Mouse (Mus musculus): ENCODE data around the gene Abcc6. TPM values are rescaled to one million over a fixed set of nuclear protein-coding genes. Genes with fewer than 3 reads are reported as not detected.

Gene Abcc6
- total and polyA plus RNA-seq, 3 experiments = 2.2 to 10.5 (median 6.4) TPM

GRCm38 (mm10) chr7:46033109-46033869 lies 3.2 kb upstream of the Abcc6 start, which contains the start of gene Nomo1 (continued):
- TF ChIP-seq NELFE (IDR thresholded peaks at IDR 0.05; ENCODE audit: low read depth, low read length) = peak; percentile 95

- H3K79me2 ChIP-seq (replicated peaks; ENCODE audit: control insufficient read depth, extremely low read depth, insufficient read depth, poor library complexity, severe bottlenecking) = peaks cover 19% of the 10 kb centered on the region
- H3K27ac ChIP-seq (ENCODE audit: insufficient read depth, low read depth) = peak overlapping the region; percentile 38
- dilution Hi-C loops (cut with MboI; ENCODE audit: extremely low pct_ligation_motif_present, extremely low pct_unique_long_range_greater_than_20kb, low sequenced_read_pairs) = no loop called here
- H3K4me2 ChIP-seq (ENCODE audit: insufficient read depth, low read depth, poor library complexity, severe bottlenecking) = peak overlapping the region; percentile 56; the same call in 1 of the 2 replicates
- peak overlapping the region in 1 of 3 experiments; percentile 67 for H3K4me3 ChIP-seq (replicated peaks in 1 of 3; ENCODE audit: low read depth in 2 of 3, low read length in 2 of 3, poor library complexity in 1 of 3)
- TF ChIP-seq TBP (conservative IDR thresholded peaks at IDR 0.05; ENCODE audit: low read depth, low read length) (no peak), ZMIZ1 (IDR thresholded peaks at IDR 0.05; ENCODE audit: low read depth, low read length) (no peak), USF1 (IDR thresholded peaks at IDR 0.05; ENCODE audit: low read depth, low read length) (no peak), ZNF384 (IDR thresholded peaks at IDR 0.05; ENCODE audit: low read depth, low read length) (no peak), JUN (IDR thresholded peaks at IDR 0.05; ENCODE audit: insufficient read depth, low read depth, low read length) (no peak), IRF4 (IDR thresholded peaks at IDR 0.05; ENCODE audit: low read depth, low read length) (no peak)
- in situ Hi-C loops (cut with MboI; ENCODE audit: low pct_ligation_motif_present, low pct_unique_long_range_greater_than_20kb, low sequenced_read_pairs) = no loop called here
- H3K9me3 ChIP-seq (replicated peaks; ENCODE audit: low read length) = no peaks in the 10 kb centered on the region
- DNase-seq (ENCODE audit: extremely low read depth) = peak; percentile 74
- peaks cover 27 to 64% of the 10 kb centered on the region in 2 experiments for H3K4me1 ChIP-seq (ENCODE audit: control insufficient read depth in 1 of 2, insufficient read depth in 2 of 2)
- H3K27me3 ChIP-seq (replicated peaks) = no peaks in the 10 kb centered on the region
- H3K9ac ChIP-seq (ENCODE audit: insufficient read depth, low read depth) = no peak overlapping the region
- peaks cover 0 to 10% of the 10 kb centered on the region in 2 experiments for H3K36me3 ChIP-seq (replicated peaks in 1 of 2; ENCODE audit: control insufficient read depth in 1 of 2, insufficient read depth in 1 of 2, low read length in 1 of 2)
Observed at GRCm38 (mm10) chr7:46031075-46031474, 973 bp upstream of the Abcc6 start.

- Histone ChIP-seq H3K9ac (ENCODE audit: insufficient read depth, low read depth) (peak overlapping the region; percentile 46; the same call in 1 of the 2 replicates), H3K9me3 (replicated peaks; ENCODE audit: low read length) (no peaks in the 10 kb centered on the region), H3K4me1 (ENCODE audit: control insufficient read depth in 1 of 2, insufficient read depth in 2 of 2) (peaks cover 23 to 48% of the 10 kb centered on the region in 2 experiments), H3K27me3 (replicated peaks) (no peaks in the 10 kb centered on the region), H3K79me2 (replicated peaks; ENCODE audit: control insufficient read depth, extremely low read depth, insufficient read depth, poor library complexity, severe bottlenecking) (peaks cover 9% of the 10 kb centered on the region), H3K27ac (ENCODE audit: insufficient read depth, low read depth) (peak overlapping the region; percentile 88), H3K4me3 (replicated peaks in 1 of 3; ENCODE audit: low read depth in 2 of 3, low read length in 2 of 3, poor library complexity in 1 of 3) (peak overlapping the region; percentile 34 to 67 (median 49)), H3K36me3 (replicated peaks in 1 of 2; ENCODE audit: control insufficient read depth in 1 of 2, insufficient read depth in 1 of 2, low read length in 1 of 2) (no peaks in the 10 kb centered on the region), H3K4me2 (ENCODE audit: insufficient read depth, low read depth, poor library complexity, severe bottlenecking) (peak overlapping the region; percentile 64; the same call in 1 of the 2 replicates)
- dilution Hi-C loops (cut with MboI; ENCODE audit: extremely low pct_ligation_motif_present, extremely low pct_unique_long_range_greater_than_20kb, low sequenced_read_pairs) = no loop called here
- in situ Hi-C loops (cut with MboI; ENCODE audit: low pct_ligation_motif_present, low pct_unique_long_range_greater_than_20kb, low sequenced_read_pairs) = no loop called here
- DNase-seq (ENCODE audit: extremely low read depth) = peak; percentile 87
- TF ChIP-seq BHLHE40 (IDR thresholded peaks at IDR 0.05; ENCODE audit: low read depth, low read length) (0 out of 2 replicates have a peak, but pooled peaks have one; percentile 10), ELF1 (IDR thresholded peaks at IDR 0.05; ENCODE audit: low read depth, low read length) (peak; percentile 73), POLR2AphosphoS2 (IDR thresholded peaks at IDR 0.05; ENCODE audit: low read depth, low read length) (no peak), KAT2A (IDR thresholded peaks at IDR 0.05; ENCODE audit: insufficient replicate concordance, low read length) (no peak), CTCF (conservative IDR thresholded peaks at IDR 0.05 in 1 of 2, IDR thresholded peaks at IDR 0.05 in 1 of 2; ENCODE audit: low read depth in 2 of 2, low read length in 2 of 2) (no peak), SMC3 (IDR thresholded peaks at IDR 0.05; ENCODE audit: low read depth, low read length) (no peak), USF2 (conservative IDR thresholded peaks at IDR 0.05; ENCODE audit: low read depth, low read length) (no peak), EP300 (IDR thresholded peaks at IDR 0.05; ENCODE audit: low read length) (peak; percentile 63), MYC (IDR thresholded peaks at IDR 0.05; ENCODE audit: low read depth, low read length) (no peak), ZNF384 (IDR thresholded peaks at IDR 0.05; ENCODE audit: low read depth, low read length) (no peak), NRF1 (IDR thresholded peaks at IDR 0.05; ENCODE audit: low read depth, low read length) (no peak), CHD1 (IDR thresholded peaks at IDR 0.05; ENCODE audit: low read depth, low read length) (no peak), IRF4 (IDR thresholded peaks at IDR 0.05; ENCODE audit: low read depth, low read length) (peak; percentile 63), POLR2A (IDR thresholded peaks at IDR 0.05; ENCODE audit: low read depth, low read length) (no peak), JUND (conservative IDR thresholded peaks at IDR 0.05; ENCODE audit: low read depth, low read length) (peak; percentile 47), USF1 (IDR thresholded peaks at IDR 0.05; ENCODE audit: low read depth, low read length) (no peak), RAD21 (IDR thresholded peaks at IDR 0.05; ENCODE audit: low read depth, low read length) (no peak), RCOR1 (conservative IDR thresholded peaks at IDR 0.05; ENCODE audit: low read depth, low read length) (peak; percentile 89), TCF12 (IDR thresholded peaks at IDR 0.05; ENCODE audit: low read depth, low read length) (0 out of 2 replicates have a peak, but pooled peaks have one; percentile 27), ETS1 (conservative IDR thresholded peaks at IDR 0.05; ENCODE audit: low read depth, low read length) (peak; percentile 51; the same call in 1 of the 2 replicates), UBTF (IDR thresholded peaks at IDR 0.05; ENCODE audit: low read depth, low read length) (no peak)
Observed at GRCm38 (mm10) chr7:46029299-46030144, 580 bp downstream of the Abcc6 start.
